Mouse (Mus musculus) forebrain, embryonic 10.5 days (tissue): ENCODE measurements around the gene Srsf6. TPM values are rescaled to one million over a fixed set of nuclear protein-coding genes. Genes with fewer than 3 reads are reported as not detected.
"Not testable (repeated sequence)": the region's sequence is repeated elsewhere in the genome, so short reads cannot be mapped to it uniquely, and the experiment has no call there.

Source experiments
- DNase-seq: peaks from one replicate; pipeline ENCODE4 v3.0.0-alpha.2; 2017; ENCODE audit warnings: low spot score; ENCODE audit errors: extremely low spot score
- H3K27ac ChIP-seq: fragments of 300-500 bp; sonication (generic); 2 replicates; pipeline ENCODE4 v1.5.1; 2016; ENCODE audit warnings: mild to moderate bottlenecking
- H3K27me3 ChIP-seq: fragments of 300-500 bp; sonication (generic); 2 replicates; pipeline ENCODE4 v1.6.1; 2016; ENCODE audit warnings: mild to moderate bottlenecking; ENCODE audit not compliant: poor library complexity, severe bottlenecking
- H3K36me3 ChIP-seq: fragments of 300-500 bp; sonication (generic); replicated peaks from 2 replicates; pipeline ENCODE4 v1.6.1; 2016; ENCODE audit warnings: mild to moderate bottlenecking, moderate library complexity
- H3K4me1 ChIP-seq: fragments of 300-500 bp; sonication (generic); 2 replicates; pipeline ENCODE4 v1.6.1; 2016
- H3K4me3 ChIP-seq: fragments of 300-500 bp; sonication (generic); 2 replicates; pipeline ENCODE4 v1.5.1; 2016; ENCODE audit warnings: mild to moderate bottlenecking, moderate library complexity
- H3K9me3 ChIP-seq: fragments of 300-500 bp; sonication (generic); 2 replicates; pipeline ENCODE4 v1.6.1; 2016; ENCODE audit warnings: mild to moderate bottlenecking, moderate library complexity
- WGBS: fragments of 180-500 bp; shearing (Covaris S2); methylation state at CpG from one replicate; pipeline ENCODE4 v1.1.7; 2016; 5-methylcytosine and 5-hydroxymethylcytosine counted together
- polyA plus RNA-seq: library from polyadenylated mRNA; unstranded; fragments of >200 nt; fragmentation: Nextera tagmentation; extraction: Ambion mirVana; gene quantifications from 2 replicates; pipeline ENCODE4 v1.2.1, GENCODE M21; 2016

The Srsf6 gene
- 291 and 302 TPM in 2 replicates for polyA plus RNA-seq

- peaks cover 9% of the 10 kb centered on the region; the same call in 1 of the 2 replicates for H3K27me3 ChIP-seq
- peaks cover 23% of the 10 kb centered on the region for H3K4me1 ChIP-seq
- H3K4me3 ChIP-seq: peak within 1 kb of the TSS; percentile 99
- peak; percentile 84 for DNase-seq
- no peaks in the 10 kb centered on the region for H3K9me3 ChIP-seq
- peaks cover 38% of the 10 kb centered on the region for H3K36me3 ChIP-seq
- H3K27ac ChIP-seq: peak within 1 kb of the TSS; percentile 100
- WGBS: under 1% methylated on average over 65 of the region's 68 CpGs
These were observed at the start of gene Srsf6 for GRCm38 (mm10) chr2:162931123-162931673. Gene Srsf6 (plus strand): TSS chr2:162931528.

- Histone ChIP-seq H3K4me1 (peaks cover 2% of the 10 kb centered on the region; the same call in 1 of the 2 replicates), H3K9me3 (no peaks in the 10 kb centered on the region), H3K36me3 (no peaks in the 10 kb centered on the region), H3K4me3 (no peak overlapping the region), H3K27ac (no peak overlapping the region), H3K27me3 (no peaks in the 10 kb centered on the region)
- no peak for DNase-seq
- WGBS: 76% methylated on average over 2 of the region's 2 CpGs
These were observed 47.2 kb upstream of the Srsf6 start for GRCm38 (mm10) chr2:162884101-162884500.

- WGBS: 73% methylated on average over 5 of the region's 5 CpGs
- DNase-seq: no peak
These were observed 44.2 kb upstream of the Srsf6 start for GRCm38 (mm10) chr2:162887121-162887520.

GRCm38 (mm10) chr2:162888677-162889076 lies 42.7 kb upstream of the Srsf6 start:
- Histone ChIP-seq H3K4me1 (peaks cover 7% of the 10 kb centered on the region; the same call in 1 of the 2 replicates), H3K27me3 (no peaks in the 10 kb centered on the region), H3K9me3 (no peaks in the 10 kb centered on the region), H3K36me3 (no peaks in the 10 kb centered on the region), H3K4me3 (no peak overlapping the region), H3K27ac (no peak overlapping the region)
- no peak for DNase-seq
- WGBS: 89% methylated on average over 8 of the region's 8 CpGs

More at GRCm38 (mm10) chr2:162887121-162887520, 44.2 kb upstream of the Srsf6 start:
- H3K4me1 ChIP-seq: peaks cover 7% of the 10 kb centered on the region; the same call in 1 of the 2 replicates
- H3K36me3 ChIP-seq: no peaks in the 10 kb centered on the region
- H3K4me3 ChIP-seq: no peak overlapping the region
- no peaks in the 10 kb centered on the region for H3K27me3 ChIP-seq
- no peaks in the 10 kb centered on the region for H3K9me3 ChIP-seq
- H3K27ac ChIP-seq: no peak overlapping the region

- H3K27ac ChIP-seq: 0 out of 2 replicates have a peak overlapping the region, but pooled peaks have one; percentile 12
- no peaks in the 10 kb centered on the region for H3K36me3 ChIP-seq
- H3K4me3 ChIP-seq: no peak overlapping the region
- DNase-seq: no peak
- H3K4me1 ChIP-seq: peaks cover 7% of the 10 kb centered on the region; the same call in 1 of the 2 replicates
- H3K27me3 ChIP-seq: no peaks in the 10 kb centered on the region
- 72% methylated on average over 7 of the region's 7 CpGs for WGBS
- H3K9me3 ChIP-seq: no peaks in the 10 kb centered on the region
These were observed 42.1 kb upstream of the Srsf6 start for GRCm38 (mm10) chr2:162889191-162889590.

GRCm38 (mm10) chr2:162889731-162890130 lies 41.6 kb upstream of the Srsf6 start:
- no peak for DNase-seq
- Histone ChIP-seq H3K4me1 (peaks cover 7% of the 10 kb centered on the region; the same call in 1 of the 2 replicates), H3K9me3 (no peaks in the 10 kb centered on the region), H3K27ac (0 out of 2 replicates have a peak overlapping the region, but pooled peaks have one; percentile 12), H3K4me3 (no peak overlapping the region), H3K27me3 (no peaks in the 10 kb centered on the region), H3K36me3 (no peaks in the 10 kb centered on the region)
- WGBS: 88% methylated on average over 12 of the region's 12 CpGs

GRCm38 (mm10) chr2:162892979-162893378 lies 38.3 kb upstream of the Srsf6 start:
- not testable (repeated sequence) for H3K9me3 ChIP-seq, H3K27me3 ChIP-seq, DNase-seq, H3K36me3 ChIP-seq, H3K4me3 ChIP-seq, H3K27ac ChIP-seq
- 92% methylated on average over 3 of the region's 3 CpGs for WGBS
- H3K4me1 ChIP-seq: peaks cover 13% of the 10 kb centered on the region

GRCm38 (mm10) chr2:162899256-162899655 lies 32.1 kb upstream of the Srsf6 start:
- DNase-seq, H3K4me3 ChIP-seq, H3K9me3 ChIP-seq, H3K27ac ChIP-seq, H3K36me3 ChIP-seq, H3K27me3 ChIP-seq: not testable (repeated sequence)
- 90% methylated on average over 20 of the region's 20 CpGs for WGBS
- H3K4me1 ChIP-seq: peaks cover 23% of the 10 kb centered on the region

- WGBS: 69% methylated on average over 12 of the region's 12 CpGs
These were observed 31.3 kb upstream of the Srsf6 start for GRCm38 (mm10) chr2:162899880-162900589.

GRCm38 (mm10) chr2:162900590-162900916 lies 30.8 kb upstream of the Srsf6 start:
- no peak overlapping the region for H3K27ac ChIP-seq
- WGBS: 11% methylated on average over 2 of the region's 2 CpGs
- DNase-seq: no peak
- H3K27me3 ChIP-seq: no peaks in the 10 kb centered on the region
- no peak overlapping the region for H3K4me3 ChIP-seq
- no peaks in the 10 kb centered on the region for H3K9me3 ChIP-seq
- H3K4me1 ChIP-seq: peaks cover 23% of the 10 kb centered on the region
- no peaks in the 10 kb centered on the region for H3K36me3 ChIP-seq

More at GRCm38 (mm10) chr2:162899880-162900589, 31.3 kb upstream of the Srsf6 start:
- no peak overlapping the region for H3K27ac ChIP-seq
- H3K27me3 ChIP-seq: no peaks in the 10 kb centered on the region
- H3K36me3 ChIP-seq: no peaks in the 10 kb centered on the region
- H3K9me3 ChIP-seq: no peaks in the 10 kb centered on the region
- peaks cover 23% of the 10 kb centered on the region for H3K4me1 ChIP-seq
- no peak overlapping the region for H3K4me3 ChIP-seq
- no peak for DNase-seq

GRCm38 (mm10) chr2:162905902-162906301 lies 25.4 kb upstream of the Srsf6 start:
- Histone ChIP-seq H3K9me3 (no peaks in the 10 kb centered on the region), H3K27me3 (no peaks in the 10 kb centered on the region), H3K36me3 (no peaks in the 10 kb centered on the region), H3K4me1 (peaks cover 7% of the 10 kb centered on the region), H3K4me3 (no peak overlapping the region), H3K27ac (no peak overlapping the region)
- WGBS: 72% methylated on average over 4 of the region's 4 CpGs
- no peak for DNase-seq

GRCm38 (mm10) chr2:162908052-162908491 lies 23.3 kb upstream of the Srsf6 start:
- no peaks in the 10 kb centered on the region for H3K36me3 ChIP-seq
- peaks cover 5% of the 10 kb centered on the region for H3K4me1 ChIP-seq
- H3K27me3 ChIP-seq: no peaks in the 10 kb centered on the region
- WGBS: 60% methylated on average over 16 of the region's 16 CpGs
- no peak overlapping the region for H3K27ac ChIP-seq
- no peak overlapping the region for H3K4me3 ChIP-seq
- no peaks in the 10 kb centered on the region for H3K9me3 ChIP-seq
- no peak for DNase-seq

GRCm38 (mm10) chr2:162914040-162914439 lies 17.3 kb upstream of the Srsf6 start:
- Histone ChIP-seq H3K4me3 (no peak overlapping the region), H3K9me3 (no peaks in the 10 kb centered on the region), H3K27ac (no peak overlapping the region), H3K36me3 (no peaks in the 10 kb centered on the region), H3K4me1 (no peaks in the 10 kb centered on the region), H3K27me3 (no peaks in the 10 kb centered on the region)
- WGBS: 78% methylated on average over 3 of the region's 3 CpGs
- DNase-seq: no peak
